Mouse (Mus musculus) forelimb bud, embryonic 11.5 days (tissue): ENCODE measurements at regions not wholly inside any gene's neighbourhood (a gene's known extent, or its start where the extent isn't known, plus 50 kb on each side); places are given as distances from the start of the nearest gene placed in this dataset.
A peak's percentile ranks its signal among the peaks of the same experiment; 100 is the strongest.
"Not testable (repeated sequence)": the region's sequence is repeated elsewhere in the genome, so short reads cannot be mapped to it uniquely, and the experiment has no call there.

ENCODE experiments used
- DNase-seq: peaks from one replicate; pipeline ENCODE4 v3.0.0-alpha.2; 2012; ENCODE audit warnings: low read depth, low spot score

DNA sequence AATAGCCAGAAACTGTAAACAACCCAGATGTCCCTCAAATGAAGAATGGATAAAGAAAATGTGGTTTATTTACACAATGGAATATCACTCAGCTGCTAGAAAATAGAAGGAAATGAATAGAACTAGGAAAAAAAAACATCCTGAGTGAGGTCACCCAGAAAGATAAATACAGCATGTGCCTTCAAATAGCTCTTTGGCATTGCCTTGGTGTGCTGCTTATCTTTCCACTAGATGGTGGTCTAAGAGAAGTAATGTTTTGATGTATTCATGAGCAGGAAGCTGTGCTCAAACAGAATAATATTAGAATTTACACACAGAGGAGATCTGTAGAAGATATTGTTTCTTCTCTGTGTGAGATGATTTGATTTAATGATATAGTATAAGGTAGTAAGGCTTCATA is 78.8 kb downstream of the Zfp619 start:
- DNase-seq = no peak

DNA sequence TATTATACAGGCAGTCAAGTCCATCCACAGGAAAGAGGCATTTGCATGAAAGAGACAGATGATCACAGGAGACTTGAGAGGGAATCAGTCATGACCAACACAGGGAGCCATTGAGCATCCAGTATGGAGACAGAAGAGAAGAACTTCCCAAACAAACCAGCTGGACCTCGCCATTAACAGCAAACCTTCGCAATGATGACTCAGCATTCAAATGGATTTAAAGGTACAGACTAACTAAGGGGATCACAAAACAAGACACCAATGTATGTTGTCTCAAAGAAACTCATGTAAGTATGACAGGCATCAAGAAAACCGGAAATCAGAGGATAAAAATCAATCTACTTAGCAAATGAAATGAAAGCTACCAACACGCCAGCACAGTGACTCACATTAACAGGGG is 96.2 kb downstream of the Zfp619 start:
- no peak for DNase-seq

DNA sequence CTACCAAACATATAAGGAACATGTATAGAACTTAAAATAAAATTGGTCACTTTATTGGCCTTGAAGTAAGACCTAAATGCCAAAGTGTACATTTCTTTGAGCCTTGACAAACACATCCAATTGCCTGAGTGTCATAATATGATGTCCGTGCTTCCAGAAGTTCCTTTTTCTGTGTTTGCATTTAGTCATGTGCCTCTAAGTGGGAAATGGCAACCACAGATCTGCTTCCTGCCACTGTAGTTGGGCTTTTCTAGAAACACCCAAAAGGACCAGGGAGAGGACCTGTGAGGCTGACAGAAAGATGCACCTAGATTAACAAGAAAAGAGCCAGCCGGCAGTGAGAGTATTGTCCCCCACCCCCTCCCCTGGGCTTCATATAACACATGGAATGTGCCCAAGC is 97.5 kb downstream of the Zfp619 start:
- no peak for DNase-seq

DNA sequence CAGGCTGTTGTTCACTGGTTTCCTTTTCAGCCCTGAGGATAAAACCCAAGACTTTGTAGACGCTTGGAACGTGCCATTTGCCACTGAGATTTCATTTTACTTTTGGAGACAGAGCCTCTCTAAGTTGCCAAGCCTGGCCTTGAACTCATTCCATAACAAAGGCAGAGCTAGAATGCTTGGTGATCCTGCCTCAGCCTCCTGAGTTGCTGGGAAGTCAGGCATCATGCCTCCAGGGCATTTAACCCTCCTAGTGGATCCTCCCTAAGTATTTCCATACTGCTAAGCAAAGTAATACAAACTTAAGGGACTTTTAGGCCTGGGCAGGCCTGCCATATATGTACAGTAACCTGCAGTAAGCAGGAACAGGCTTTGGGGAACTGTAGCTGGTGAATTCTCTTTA is 104.2 kb downstream of the Zfp619 start:
- no peak for DNase-seq

DNA sequence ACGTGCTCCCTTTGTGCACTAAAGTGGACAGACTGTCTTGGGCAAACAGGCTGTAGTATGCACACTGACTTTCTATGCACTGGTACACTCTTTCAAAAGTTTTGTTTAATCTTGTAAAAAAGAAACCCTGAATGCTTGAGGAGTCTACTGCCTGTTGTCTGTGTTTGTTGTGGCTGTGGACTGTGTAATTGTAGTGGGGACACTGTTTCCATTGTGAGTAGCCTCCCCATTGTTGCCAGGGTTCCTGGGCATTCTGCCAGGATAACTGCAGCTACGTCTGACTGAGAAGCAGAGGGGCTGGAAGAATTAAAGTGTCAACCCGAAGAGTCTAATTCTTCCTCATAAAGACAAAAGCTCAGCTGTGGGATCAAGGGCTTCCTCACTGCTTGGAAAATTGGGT is 115.3 kb downstream of the Zfp619 start:
- no peak for DNase-seq

DNA sequence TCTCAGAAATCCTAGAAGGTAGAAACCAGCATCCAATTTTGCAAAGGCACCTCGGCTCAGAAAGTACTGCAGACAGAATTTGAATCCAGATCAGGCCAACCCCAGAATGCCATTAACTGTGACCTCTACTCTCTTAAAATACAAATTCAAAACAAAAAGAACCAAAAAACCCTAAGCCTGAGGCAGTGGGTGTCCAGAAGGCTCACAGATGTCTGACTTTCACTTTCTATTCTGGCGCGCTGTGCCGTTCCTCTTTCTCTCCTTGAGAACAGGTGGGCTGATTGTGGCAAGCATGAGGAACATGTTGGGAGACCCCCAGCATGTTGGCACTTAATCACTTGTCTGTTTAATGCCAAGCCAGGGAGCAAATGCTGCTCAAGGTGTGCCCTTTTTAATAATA is 124.8 kb downstream of the Zfp619 start:
- no peak for DNase-seq

DNA sequence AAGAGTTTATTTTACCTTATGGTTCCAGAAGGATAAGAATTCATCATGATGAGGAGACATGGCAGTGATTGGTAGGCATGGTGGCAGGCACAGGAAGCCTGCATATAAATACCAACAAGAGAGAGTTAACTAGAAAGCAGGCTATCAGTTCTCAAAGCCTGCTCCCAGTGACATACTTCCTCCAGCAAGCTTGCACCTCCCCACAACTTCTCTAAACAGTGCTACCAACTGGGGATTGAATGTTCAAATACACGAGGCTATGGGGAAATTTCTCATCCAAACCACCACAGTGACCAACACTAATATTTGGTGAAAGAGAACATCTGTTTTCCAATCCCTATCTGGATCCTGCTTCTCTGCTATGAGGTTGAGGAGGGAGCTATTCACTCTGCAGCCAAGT is 125.8 kb downstream of the Zfp619 start:
- DNase-seq = no peak

DNA sequence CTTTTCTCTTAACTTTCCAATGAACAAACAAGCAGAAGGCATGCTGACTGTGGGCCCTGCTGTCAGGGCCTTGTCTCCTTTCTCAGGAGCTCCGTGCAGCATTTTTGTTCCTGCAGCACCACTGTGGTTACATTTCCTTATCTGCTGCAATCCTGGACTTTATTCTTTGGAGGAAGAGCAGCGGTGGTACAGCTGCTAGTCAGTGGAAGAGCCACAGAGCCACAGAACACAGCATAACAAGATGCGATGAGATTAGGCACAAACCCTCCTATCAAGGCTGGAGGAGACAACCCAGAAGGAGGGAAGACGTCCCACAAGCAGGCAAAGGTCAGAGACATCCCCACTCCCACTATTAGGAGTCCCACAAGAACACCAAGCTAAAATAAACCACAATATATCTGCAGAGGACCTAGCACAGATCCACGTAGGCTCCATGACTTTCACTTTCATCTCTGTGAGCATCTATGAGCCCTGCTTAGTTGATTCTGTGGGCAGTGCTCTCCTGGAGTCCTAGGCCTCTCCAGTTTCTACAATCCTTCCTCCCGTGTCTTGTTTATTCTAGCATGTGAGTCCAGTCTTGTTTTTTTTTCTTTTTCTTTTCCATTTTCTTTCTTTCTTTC is 133.0 kb downstream of the Zfp619 start:
- no peak for DNase-seq

DNA sequence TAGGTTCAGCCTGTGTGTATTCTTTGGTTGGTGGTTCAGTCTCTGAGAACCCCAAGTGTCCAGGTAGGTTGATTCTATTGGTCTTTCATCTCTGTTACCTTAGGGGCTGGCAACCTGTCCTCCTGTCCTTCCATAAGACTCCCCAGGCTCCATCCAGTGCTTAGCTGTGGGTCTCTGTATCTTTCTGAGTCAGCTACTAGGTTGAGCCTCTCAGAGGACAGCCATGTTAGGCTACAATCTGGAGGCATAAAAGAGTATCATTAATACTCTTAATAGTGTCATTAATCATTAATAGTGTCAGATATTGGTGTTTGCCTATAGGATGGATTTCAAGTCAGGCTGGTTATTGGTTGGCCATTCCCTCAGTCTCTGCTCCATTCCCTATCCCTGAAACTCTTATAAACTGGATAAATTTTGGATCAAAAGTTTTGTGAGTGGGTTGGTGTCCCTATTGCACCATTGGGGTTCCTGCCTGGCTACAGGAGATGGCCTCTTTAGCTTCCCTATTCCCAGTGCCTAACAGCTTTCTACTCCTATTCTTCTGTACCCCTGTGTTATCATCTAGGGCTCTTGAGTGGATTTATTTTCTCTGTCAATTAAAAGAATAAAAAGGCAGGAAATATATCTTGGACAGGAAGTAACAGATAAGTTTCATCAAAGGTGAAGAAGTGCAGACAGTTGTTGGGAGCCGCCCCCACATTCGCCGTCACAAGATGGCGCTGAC is 137.2 kb downstream of the Zfp619 start:
- no peak for DNase-seq

- DNase-seq = not testable (repeated sequence)
Measured at GRCm38 (mm10) chr7:39655287-39655652, 137.7 kb downstream of the Zfp619 start.

DNA sequence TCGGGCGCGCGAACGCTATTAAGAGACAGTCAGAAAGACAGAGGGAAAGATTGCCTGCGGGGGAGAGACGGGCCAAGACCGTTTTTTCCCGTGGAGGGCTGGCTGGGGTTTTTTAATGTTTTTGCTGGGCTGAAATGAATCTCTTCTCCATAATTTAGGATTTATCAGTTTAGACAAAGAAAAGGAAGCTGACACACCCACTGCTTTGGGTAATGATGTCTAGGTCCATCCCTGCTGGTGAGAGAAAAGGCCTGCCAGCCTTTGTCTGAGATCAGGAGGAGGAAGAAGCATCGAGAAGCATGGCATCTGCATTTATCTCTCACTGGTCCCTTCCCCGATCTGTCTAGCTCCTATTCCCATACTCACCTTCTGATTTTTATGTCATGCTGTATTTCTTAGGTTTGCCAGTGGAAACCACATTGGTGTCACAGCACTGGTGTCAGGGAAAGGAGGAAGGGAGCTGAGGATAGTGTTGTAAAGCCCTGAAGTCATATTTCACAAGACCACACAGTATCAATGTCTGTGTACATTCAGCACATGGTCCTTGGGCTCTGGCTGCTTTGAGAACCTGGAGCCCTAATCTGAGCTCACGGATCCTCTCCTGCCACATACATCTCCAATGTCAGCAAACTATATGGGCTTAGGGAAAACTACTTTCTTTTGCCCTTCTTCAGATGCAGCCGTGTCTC is 138.3 kb downstream of the Zfp619 start:
- no peak for DNase-seq

DNA sequence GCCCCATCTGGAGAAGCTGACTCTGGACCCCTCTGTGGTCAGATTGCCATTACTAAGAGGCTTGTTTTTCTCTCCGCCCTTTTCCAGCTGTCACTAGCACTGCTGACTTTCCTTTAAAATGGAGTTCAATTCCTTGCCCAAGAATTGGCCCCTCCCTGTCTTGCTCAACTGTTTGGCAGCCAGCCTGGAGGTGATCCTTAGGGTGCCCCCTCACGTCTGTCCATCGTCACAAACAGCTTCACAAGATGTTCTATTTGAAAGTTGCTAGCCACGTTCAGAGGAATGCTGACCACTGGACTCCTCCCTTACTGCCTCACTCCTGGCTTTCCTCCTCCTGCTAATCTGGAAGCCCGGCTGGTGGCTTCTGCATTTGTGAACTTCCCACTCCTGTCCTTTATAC is 142.0 kb downstream of the Zfp619 start:
- no peak for DNase-seq

GRCm38 (mm10) chr7:39675124-39675846 is 157.7 kb downstream of the Zfp619 start:
- peak; percentile 68 for DNase-seq

- no peak for DNase-seq
Measured at GRCm38 (mm10) chr7:39675847-39676238, 158.3 kb downstream of the Zfp619 start.

DNA sequence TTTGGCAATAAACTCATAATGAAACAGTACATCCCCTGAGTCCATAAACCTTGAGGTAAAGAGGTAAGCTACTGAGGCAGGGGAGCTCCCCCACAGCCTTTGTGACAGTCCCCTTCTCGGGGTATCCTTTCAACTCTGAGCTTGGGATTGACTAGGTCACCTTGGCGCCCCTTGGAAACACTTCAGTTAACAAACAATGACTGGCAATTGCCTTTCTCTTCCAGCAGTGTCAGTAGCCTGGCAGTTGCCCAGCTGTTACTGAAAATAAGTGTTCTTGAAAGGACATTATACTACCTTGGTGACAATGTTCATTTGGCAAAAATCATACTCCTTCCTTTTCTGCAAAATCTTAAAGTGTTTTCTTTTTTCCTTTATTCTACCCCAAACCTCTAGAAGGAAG is 162.8 kb downstream of the Zfp619 start:
- DNase-seq = no peak

GRCm38 (mm10) chr7:39696589-39696988 is 179.0 kb downstream of the Zfp619 start:
- DNase-seq = no peak

- no peak for DNase-seq
Measured at GRCm38 (mm10) chr7:39701506-39701905, 183.9 kb downstream of the Zfp619 start.

GRCm38 (mm10) chr7:39705118-39706095 is 187.8 kb downstream of the Zfp619 start:
- peak; percentile 2 for DNase-seq

- no peak for DNase-seq
Measured at GRCm38 (mm10) chr7:39706606-39707005, 189.0 kb downstream of the Zfp619 start.

- DNase-seq = peak; percentile 54
Measured at GRCm38 (mm10) chr7:39716340-39717150, 199.0 kb downstream of the Zfp619 start.
